ENCODE assay signal across 10 mouse cellular contexts in the genomic region with DNA sequence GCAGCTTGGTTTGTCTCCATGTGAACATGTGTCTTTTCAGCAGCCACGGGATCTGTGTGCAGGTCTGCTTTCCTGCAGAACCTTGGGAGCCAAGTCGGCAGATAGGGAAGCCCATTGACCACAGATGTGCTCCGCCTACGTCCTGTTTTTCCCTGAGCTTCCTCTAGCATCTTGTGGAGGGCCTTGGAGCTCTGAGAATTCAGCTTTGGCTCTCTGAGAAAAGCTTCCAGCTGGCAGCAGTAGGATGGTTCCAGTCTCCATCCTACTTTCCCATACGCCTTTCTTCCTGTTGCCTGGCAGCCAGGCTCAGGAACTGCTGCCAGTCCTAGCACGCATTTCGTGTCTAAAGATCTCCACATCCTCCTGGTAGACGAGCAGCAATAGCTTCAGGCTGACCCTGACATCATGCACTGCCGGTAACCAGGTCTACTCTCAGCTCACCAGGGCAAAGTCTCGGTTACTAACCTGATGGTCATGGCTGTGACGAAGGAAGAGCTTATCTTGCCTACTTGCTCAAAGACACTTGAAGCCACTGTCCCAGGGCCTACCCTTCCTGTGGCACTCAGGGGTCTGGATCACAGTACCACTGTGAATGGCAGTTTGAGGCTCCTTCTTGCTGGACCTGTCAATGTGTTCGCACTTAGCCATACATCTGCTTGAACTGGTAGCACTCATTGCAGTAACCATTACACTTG. TPM values are rescaled to one million over a fixed set of nuclear protein-coding genes. Genes with fewer than 3 reads are reported as not detected.
A peak's percentile ranks its signal among the peaks of the same experiment; 100 is the strongest.
DNase-seq lines count a peak whose midpoint lies in the region; ATAC-seq and TF ChIP-seq lines count a peak whose summit lies in the region.
"Had no signal": no experiment of that assay in that cellular context is flagged by ENCODE, and none has a peak within 500 bp of the region (broad histone marks: within the 10 kb centered on the region; RNA-seq: fewer than 3 reads in every experiment).

No protein-coding gene starts in this region.

- H3K4me2 ChIP-seq in hindbrain, postnatal 0 days (ENCODE audit: low read depth, low read length), result no peak overlapping the region

- 91% methylated on average over 12 of the region's 12 CpGs for WGBS in hindbrain, embryonic 10.5 days
- WGBS in hindbrain, postnatal 0 days, result 79% methylated on average over 12 of the region's 12 CpGs

- no peak overlapping the region for H3K4me3 ChIP-seq in hindbrain, embryonic 10.5 days
- H3K4me3 ChIP-seq in hindbrain, postnatal 0 days (ENCODE audit: low read length), result no peak overlapping the region

- H3K9me3 ChIP-seq in hindbrain, embryonic 10.5 days, result no peaks in the 10 kb centered on the region
- no peaks in the 10 kb centered on the region for H3K9me3 ChIP-seq in hindbrain, postnatal 0 days (ENCODE audit: low read length)

- H3K9ac ChIP-seq in hindbrain, postnatal 0 days (replicated peaks; ENCODE audit: low read length), result no peak overlapping the region
- H3K9ac ChIP-seq: liver, postnatal 0 days had no signal

- H3K27me3 ChIP-seq in hindbrain, embryonic 10.5 days (ENCODE audit: insufficient read depth, poor library complexity, severe bottlenecking), result no peaks in the 10 kb centered on the region
- H3K27me3 ChIP-seq in hindbrain, postnatal 0 days (ENCODE audit: insufficient read depth, low read length), result no peaks in the 10 kb centered on the region

- DNase-seq in left cerebral cortex, adult 11 months (ENCODE audit: low spot score), result peak; percentile 50
- DNase-seq in left cerebral cortex, postnatal 4 days, result no peak
- peak; percentile 41 to 51 for DNase-seq in frontal cortex, postnatal 25 days (ENCODE audit: low spot score in 2 of 2)
- DNase-seq in left cerebral cortex, adult 9 months (ENCODE audit: low spot score in 2 of 2), result peak; percentile 59 to 85
- DNase-seq in right cerebral cortex, postnatal 36 days (ENCODE audit: low spot score in 2 of 2), result peak; percentile 72 to 81
- DNase-seq in hindbrain, embryonic 10.5 days (ENCODE audit: low spot score), result no peak
- no peak for DNase-seq in thymus, postnatal 14 days
- DNase-seq in hindbrain, postnatal 0 days (ENCODE audit: low spot score), result no peak
- DNase-seq: liver, postnatal 0 days; midbrain, embryonic 14.5 days had no signal

- no peak overlapping the region for H3K27ac ChIP-seq in hindbrain, embryonic 10.5 days
- H3K27ac ChIP-seq in hindbrain, postnatal 0 days, result no peak overlapping the region

- intact Hi-C loops in left cerebral cortex, postnatal 4 days (cut with DNase I), result no loop called here

- no peak for TF ChIP-seq CTCF in hindbrain, postnatal 0 days (IDR thresholded peaks at IDR 0.05; ENCODE audit: low read depth)

- ATAC-seq in hindbrain, postnatal 0 days, result no peak
- ATAC-seq: liver, postnatal 0 days had no signal

- peaks cover 43% of the 10 kb centered on the region for H3K36me3 ChIP-seq in hindbrain, embryonic 10.5 days
- peaks cover 11% of the 10 kb centered on the region; the same call in 1 of the 2 replicates for H3K36me3 ChIP-seq in hindbrain, postnatal 0 days (ENCODE audit: insufficient read depth, low read length)

- no peaks in the 10 kb centered on the region for H3K4me1 ChIP-seq in hindbrain, embryonic 10.5 days (replicated peaks)
- H3K4me1 ChIP-seq in hindbrain, postnatal 0 days (ENCODE audit: insufficient read depth, low read length), result no peaks in the 10 kb centered on the region

RNA-seq across cellular contexts. Expression of a gene that starts 13.2 kb away (rescaled TPM):
- 1 to 10 TPM; 5.2 to 7.0 TPM for total RNA-seq in left cerebral cortex, postnatal 4 days (2021)
- 1.1 and 1.2 TPM in 2 replicates for polyA plus RNA-seq in hindbrain, embryonic 10.5 days (2016; fragmentation: Nextera tagmentation; extraction: Ambion mirVana)
- 1.6 and 2.4 TPM in 2 replicates for total RNA-seq in hindbrain, postnatal 0 days (2014; rRNA removed)
- polyA plus RNA-seq in hindbrain, postnatal 0 days (2015; fragmentation: Nextera tagmentation; extraction: Ambion mirVana), result 1.1 TPM in 2 replicates

Comparison
In these comparisons a context has a peak if more than half of its experiments do, and no peak if none do; other contexts are left out.
1. DNase-seq: peak in left cerebral cortex, adult 11 months (single experiment), frontal cortex, postnatal 25 days (2 of 2), left cerebral cortex, adult 9 months (2 of 2) and right cerebral cortex, postnatal 36 days (2 of 2); none in left cerebral cortex, postnatal 4 days (single experiment), hindbrain, embryonic 10.5 days (single experiment), thymus, postnatal 14 days (single experiment) and hindbrain, postnatal 0 days (single experiment).